Mouse (Mus musculus) kidney, adult 2 months (tissue): ENCODE results near the gene Adipor2. TPM values are rescaled to one million over a fixed set of nuclear protein-coding genes. Genes with fewer than 3 reads are reported as not detected.

Source experiments
- DNase-seq: peaks from one replicate; pipeline ENCODE4 v3.0.0; 2021
- H3K27ac ChIP-seq: fragments of 200-500 bp; 2 replicates; pipeline ENCODE4 v1.5.1; 2012; ENCODE audit warnings: low read depth, low read length, control low read depth, inconsistent platforms; ENCODE audit not compliant: insufficient read depth
- H3K27me3 ChIP-seq: fragments of 200-500 bp; replicated peaks from 2 replicates; pipeline ENCODE4 v1.6.1; 2012; ENCODE audit warnings: mild to moderate bottlenecking, moderate library complexity, low read length, inconsistent platforms; ENCODE audit not compliant: control insufficient read depth, insufficient read depth
- H3K36me3 ChIP-seq: fragments of 200-500 bp; 2 replicates; pipeline ENCODE4 v1.6.1; 2012; ENCODE audit warnings: mild to moderate bottlenecking, moderate library complexity, low read length, inconsistent platforms; ENCODE audit not compliant: control insufficient read depth, insufficient read depth
- H3K4me1 ChIP-seq: fragments of 200-500 bp; 2 replicates; pipeline ENCODE4 v1.6.1; 2011; ENCODE audit warnings: low read length; ENCODE audit not compliant: control insufficient read depth, insufficient read depth
- H3K4me3 ChIP-seq: fragments of 200-500 bp; 2 replicates; pipeline ENCODE4 v1.5.1; 2011; ENCODE audit warnings: mild to moderate bottlenecking, low read depth, low read length, control low read depth; ENCODE audit not compliant: insufficient read depth
- CTCF ChIP-seq: fragments of 200-500 bp; conservative IDR thresholded peaks from 2 replicates; pipeline ENCODE4 v1.5.1; 2011; ENCODE audit warnings: low read depth, mild to moderate bottlenecking, control low read depth, low read length, moderate library complexity, mixed read lengths; ENCODE audit not compliant: insufficient read depth, insufficient read length
- POLR2A ChIP-seq: fragments of 200-500 bp; IDR thresholded peaks from one replicate; pipeline ENCODE4 v1.6.1; 2011; ENCODE audit warnings: low read depth, low read length, control low read depth
- WGBS: fragments of 180-500 bp; shearing (Covaris S2); methylation state at CpG from one replicate; pipeline ENCODE4 v1.1.7; 2018; 5-methylcytosine and 5-hydroxymethylcytosine counted together
- polyA plus RNA-seq: library from polyadenylated mRNA; depleted of rRNA; stranded (reverse); fragments of >200 nt; gene quantifications from 2 replicates; pipeline ENCODE4 v1.2.3, GENCODE M21; 2012

Adipor2 gene
- polyA plus RNA-seq, 1 experiment: 66.6 TPM

DNA sequence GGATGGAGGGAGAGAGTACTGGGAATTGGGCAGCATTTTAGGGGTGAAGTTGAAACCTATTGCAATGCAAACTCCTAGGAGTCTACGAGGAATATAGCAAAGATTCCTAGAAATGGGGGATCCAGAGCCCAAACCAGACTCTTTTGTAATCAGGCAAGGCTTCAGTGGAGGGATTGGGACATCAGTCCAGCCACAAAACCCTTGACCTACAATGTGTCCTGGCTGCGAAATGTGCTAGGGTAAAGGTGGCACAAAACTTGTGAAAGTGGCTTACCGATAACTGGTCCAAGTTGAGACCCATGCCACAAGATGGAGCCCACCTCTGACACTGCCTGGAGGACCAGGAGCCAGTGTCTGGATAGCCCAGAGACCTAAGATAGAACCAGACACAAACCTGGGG is 18.1 kb downstream of the Adipor2 start:
- H3K27ac ChIP-seq: no peak overlapping the region
- H3K4me3 ChIP-seq: no peak overlapping the region
- 94% methylated on average over 3 of the region's 3 CpGs for WGBS
- H3K36me3 ChIP-seq: no peaks in the 10 kb centered on the region
- H3K4me1 ChIP-seq: no peaks in the 10 kb centered on the region; the same call in 1 of the 2 replicates
- no peak for DNase-seq
- TF ChIP-seq CTCF: no peak
- no peak for TF ChIP-seq POLR2A
- no peaks in the 10 kb centered on the region for H3K27me3 ChIP-seq

DNA sequence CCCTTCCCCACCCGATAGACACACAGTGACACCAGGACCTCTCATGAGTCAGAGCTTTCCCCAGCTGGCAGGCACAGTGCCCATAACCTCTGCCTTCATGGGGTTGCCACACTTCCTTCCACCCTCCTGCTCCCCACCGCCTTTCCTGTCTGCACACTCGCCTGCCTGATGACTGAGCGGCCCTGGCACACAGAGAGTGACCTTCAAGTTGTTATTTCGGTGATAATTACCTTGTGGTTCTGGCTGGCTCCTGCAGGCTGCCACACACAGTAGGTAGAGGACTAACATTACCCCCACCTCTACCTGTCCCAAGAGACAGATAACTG is 21.2 kb downstream of the Adipor2 start:
- Histone ChIP-seq H3K27ac (peak overlapping the region; percentile 8; the same call in 1 of the 2 replicates), H3K27me3 (no peaks in the 10 kb centered on the region), H3K4me3 (no peak overlapping the region), H3K4me1 (no peaks in the 10 kb centered on the region), H3K36me3 (no peaks in the 10 kb centered on the region)
- DNase-seq: peak; percentile 75
- no peak for TF ChIP-seq CTCF
- TF ChIP-seq POLR2A: no peak
- WGBS: 35% methylated on average over 5 of the region's 5 CpGs

DNA sequence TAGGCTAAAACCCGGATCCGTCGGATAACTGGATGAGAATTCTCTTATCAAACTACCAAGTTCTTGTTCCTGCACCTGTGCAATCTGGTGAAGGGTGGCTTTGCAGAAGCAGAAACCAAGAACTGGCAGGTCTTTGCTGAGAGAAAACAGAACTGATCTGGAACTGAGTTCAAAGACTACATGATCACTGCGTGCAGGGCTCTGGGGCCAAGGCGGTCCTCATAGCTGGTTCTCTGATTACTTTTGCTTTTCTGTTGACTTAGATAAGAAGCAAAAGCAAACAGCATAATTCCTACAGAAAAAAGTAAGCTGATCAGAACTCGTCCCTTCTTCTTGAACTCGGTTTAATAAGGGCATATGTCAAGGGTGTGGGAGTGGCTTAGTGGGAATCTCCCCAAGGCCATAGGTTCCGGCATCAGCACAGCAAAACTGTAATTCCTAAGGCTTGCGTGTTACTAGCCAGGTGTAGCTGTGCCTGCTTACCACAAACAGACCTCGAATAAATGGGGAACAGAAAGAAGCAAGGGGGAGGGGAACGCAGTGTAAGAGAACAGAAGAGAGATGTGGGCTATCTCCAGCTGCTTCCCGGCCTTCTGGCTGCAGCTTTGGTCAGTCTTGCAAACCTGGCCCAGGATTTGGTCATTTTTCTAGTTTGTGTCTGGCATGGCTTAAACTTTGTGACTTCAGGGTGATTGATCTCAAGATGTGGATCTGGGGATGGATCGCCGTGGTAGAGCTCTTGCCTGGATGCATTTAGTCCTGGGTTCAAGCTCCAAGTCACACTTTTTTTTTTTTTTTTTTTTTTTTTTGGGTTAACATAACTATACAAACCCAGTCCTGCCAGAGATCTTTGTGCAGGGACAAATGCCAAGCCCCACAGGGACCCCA is 21.8 kb downstream of the Adipor2 start:
- no peak for TF ChIP-seq POLR2A
- no peak for TF ChIP-seq CTCF

DNA sequence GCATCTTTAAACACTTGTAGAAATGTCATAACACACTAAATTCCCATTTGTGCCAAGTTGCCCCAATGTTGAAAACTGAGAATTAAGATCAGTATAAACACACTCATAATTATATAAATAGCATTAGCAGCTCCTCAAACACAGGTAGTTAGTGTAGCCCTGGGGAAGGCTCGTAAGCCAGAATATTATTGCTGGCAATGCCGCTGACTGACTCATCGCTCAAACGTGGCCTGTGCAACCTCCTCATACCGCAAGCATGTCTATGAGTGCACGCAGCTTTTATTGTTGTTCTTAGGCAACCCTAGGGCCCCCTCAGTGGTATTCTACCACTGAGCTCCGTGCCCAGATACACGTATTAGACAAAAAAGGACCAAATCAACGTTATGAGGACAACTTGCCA is 24.7 kb downstream of the Adipor2 start:
- no peak overlapping the region for H3K27ac ChIP-seq
- no peak for TF ChIP-seq POLR2A
- TF ChIP-seq CTCF: no peak
- H3K4me1 ChIP-seq: 0 out of 2 replicates have a peak, but pooled peaks cover 3% of the 10 kb centered on the region
- H3K4me3 ChIP-seq: no peak overlapping the region
- no peaks in the 10 kb centered on the region for H3K27me3 ChIP-seq
- 75% methylated on average over 9 of the region's 9 CpGs for WGBS
- no peaks in the 10 kb centered on the region for H3K36me3 ChIP-seq
- no peak for DNase-seq

More for the DNA sequence above, 21.8 kb downstream of the Adipor2 start:
- H3K36me3 ChIP-seq: no peaks in the 10 kb centered on the region
- H3K27ac ChIP-seq: no peak overlapping the region
- H3K4me3 ChIP-seq: no peak overlapping the region
- no peaks in the 10 kb centered on the region for H3K4me1 ChIP-seq
- 76% methylated on average over 14 of the region's 14 CpGs for WGBS
- no peaks in the 10 kb centered on the region for H3K27me3 ChIP-seq
- peak; percentile 15 for DNase-seq

DNA sequence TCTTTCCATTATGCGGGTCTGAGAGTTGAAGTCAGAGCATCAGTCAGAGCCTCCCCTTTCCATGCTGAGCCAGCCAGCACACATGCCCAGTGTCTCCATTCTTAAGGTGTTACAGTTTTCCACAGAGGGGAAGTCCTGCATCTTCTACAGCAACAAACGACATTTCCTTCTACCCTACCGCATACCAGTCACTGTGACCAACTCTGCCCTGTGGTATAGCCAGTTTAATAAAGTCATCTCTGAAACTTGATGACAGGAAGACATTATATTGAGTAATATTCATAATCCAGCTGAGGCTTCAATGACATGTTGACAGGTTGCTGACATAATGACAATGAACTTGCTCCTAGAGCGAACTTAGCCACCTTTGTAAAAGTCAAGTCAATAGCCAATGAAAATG is 26.8 kb downstream of the Adipor2 start:
- no peak for TF ChIP-seq CTCF
- TF ChIP-seq POLR2A: no peak
- Histone ChIP-seq H3K4me3 (no peak overlapping the region), H3K36me3 (no peaks in the 10 kb centered on the region), H3K4me1 (0 out of 2 replicates have a peak, but pooled peaks cover 5% of the 10 kb centered on the region), H3K27me3 (no peaks in the 10 kb centered on the region), H3K27ac (no peak overlapping the region)
- 94% methylated on average over 4 of the region's 4 CpGs for WGBS
- no peak for DNase-seq

DNA sequence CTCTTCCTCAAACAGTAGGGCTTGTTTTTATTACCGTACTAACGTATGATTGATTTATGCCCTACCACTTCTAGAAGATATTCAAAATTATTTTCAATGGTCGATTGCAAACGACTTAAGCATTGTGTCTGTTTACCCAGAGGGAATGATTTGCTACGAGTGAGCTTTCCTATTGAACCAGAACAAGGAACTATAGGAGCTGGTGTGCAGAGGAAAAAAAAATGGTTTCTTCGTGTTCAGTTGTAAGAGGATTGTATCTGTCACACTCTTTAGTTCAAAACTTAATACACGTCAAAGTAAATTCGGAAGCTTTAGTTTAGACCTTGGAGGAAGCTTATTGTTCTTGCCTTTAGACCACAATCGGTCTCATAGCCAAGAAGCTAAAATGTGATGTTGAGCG is 28.4 kb downstream of the Adipor2 start:
- Histone ChIP-seq H3K27ac (peak overlapping the region; percentile 97), H3K27me3 (no peaks in the 10 kb centered on the region), H3K4me1 (0 out of 2 replicates have a peak, but pooled peaks cover 5% of the 10 kb centered on the region), H3K4me3 (peak overlapping the region; percentile 98), H3K36me3 (no peaks in the 10 kb centered on the region)
- no peak for DNase-seq
- TF ChIP-seq CTCF: no peak
- no peak for TF ChIP-seq POLR2A
- WGBS: 10% methylated on average over 10 of the region's 10 CpGs

DNA sequence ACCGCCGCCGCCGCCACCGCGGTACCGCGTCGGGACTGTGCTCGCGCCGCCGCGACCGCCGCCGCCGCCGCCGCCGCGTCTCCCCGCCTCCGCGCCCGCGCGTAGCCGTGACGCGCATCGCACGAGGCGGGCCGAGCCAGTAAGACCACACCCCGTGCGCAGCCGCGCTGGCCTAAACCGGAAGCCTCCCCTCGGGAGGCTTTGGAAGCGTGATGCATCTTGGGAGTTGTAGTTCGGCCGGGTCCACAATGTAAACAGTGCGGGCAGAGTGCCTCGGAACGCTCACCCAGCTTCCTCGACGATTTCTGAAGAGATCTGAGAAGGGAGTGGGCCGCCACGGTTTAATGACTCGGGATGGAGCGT is 28.9 kb downstream of the Adipor2 start:
- H3K4me1 ChIP-seq: peaks cover 7% of the 10 kb centered on the region; the same call in 1 of the 2 replicates
- H3K27me3 ChIP-seq: no peaks in the 10 kb centered on the region
- TF ChIP-seq CTCF: no peak
- TF ChIP-seq POLR2A: peak; percentile 83
- H3K36me3 ChIP-seq: no peaks in the 10 kb centered on the region
- peak overlapping the region; percentile 97 for H3K27ac ChIP-seq
- peak overlapping the region; percentile 98 for H3K4me3 ChIP-seq
- peak; percentile 98 for DNase-seq
- under 1% methylated on average over 53 of the region's 53 CpGs for WGBS
